Mouse (Mus musculus): ENCODE results near the gene Tenm4. TPM values are rescaled to one million over a fixed set of nuclear protein-coding genes. Genes with fewer than 3 reads are reported as not detected.
"Not testable (repeated sequence)": the region's sequence is repeated elsewhere in the genome, so short reads cannot be mapped to it uniquely, and the experiment has no call there.

Tenm4 gene
- polyA plus RNA-seq, 1 experiment from 2014 or later = 41.4 TPM

DNA sequence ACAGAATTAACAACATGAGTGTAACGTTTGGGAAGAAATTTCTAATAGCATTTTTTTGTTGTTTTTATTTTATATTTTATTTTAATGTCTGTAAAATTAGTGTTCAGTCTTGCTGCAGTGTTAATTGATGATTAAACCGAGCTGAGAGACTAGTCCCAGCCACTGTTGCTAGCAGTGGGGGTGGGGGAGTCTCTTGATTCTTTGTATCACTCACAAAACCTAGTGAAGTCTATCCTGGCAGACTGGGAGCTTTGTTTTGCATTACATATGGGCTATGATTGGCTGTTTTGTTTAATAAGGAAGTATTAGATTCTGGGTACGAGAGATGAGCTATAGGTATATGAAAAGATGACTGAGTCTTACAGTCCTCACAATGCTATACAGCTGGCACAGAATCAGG lies 428.0 kb downstream of the Tenm4 start:
- H3K9me3 ChIP-seq (replicated peaks; ENCODE audit: control insufficient read depth, low read length, poor library complexity, severe bottlenecking) = no peaks in the 10 kb centered on the region
- 77% methylated on average over 3 of the region's 3 CpGs for WGBS
- H3K4me1 ChIP-seq (ENCODE audit: control insufficient read depth, insufficient read depth, low read length) = 0 out of 2 replicates have a peak, but pooled peaks cover 2% of the 10 kb centered on the region
- no peaks in the 10 kb centered on the region for H3K36me3 ChIP-seq (ENCODE audit: control insufficient read depth, insufficient read depth, low read length)
- H3K4me3 ChIP-seq (ENCODE audit: low read depth, low read length) = no peak overlapping the region
- H3K27me3 ChIP-seq (ENCODE audit: control insufficient read depth, insufficient read depth, low read depth, low read length) = no peaks in the 10 kb centered on the region
- no peak for ATAC-seq
- H3K27ac ChIP-seq (ENCODE audit: low read length) = no peak overlapping the region
- no peak overlapping the region for H3K9ac ChIP-seq (ENCODE audit: low read depth, low read length)
- no peak overlapping the region for H3K4me2 ChIP-seq (ENCODE audit: low read length)

DNA sequence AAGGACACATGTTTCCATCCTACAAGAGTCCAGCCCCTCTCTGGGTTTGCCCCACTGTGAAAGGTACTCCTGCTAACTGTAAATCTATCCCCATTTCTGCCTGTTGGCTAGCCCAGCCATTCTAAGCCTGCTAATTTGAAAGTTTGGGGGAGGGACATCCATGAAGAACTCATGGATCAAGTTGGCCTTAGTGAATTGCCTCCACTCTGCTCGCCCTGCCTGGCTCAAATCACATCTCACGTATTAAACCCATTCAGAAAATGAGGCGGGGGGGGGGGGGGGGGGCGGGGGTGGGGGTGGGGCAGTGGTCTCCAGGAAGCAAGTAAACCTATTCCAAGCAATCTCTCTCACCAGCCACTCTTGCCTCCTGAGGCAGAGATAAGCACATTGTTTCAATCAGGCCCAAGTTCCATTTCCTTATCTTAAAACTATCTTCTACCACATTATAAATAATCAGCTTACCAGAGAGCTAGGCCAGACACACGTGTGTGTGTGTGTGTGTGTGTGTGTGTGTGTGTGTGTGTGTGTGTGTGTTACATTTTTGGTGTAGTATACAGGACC lies 429.4 kb downstream of the Tenm4 start:
- no peak overlapping the region for H3K4me2 ChIP-seq (ENCODE audit: low read length)

DNA sequence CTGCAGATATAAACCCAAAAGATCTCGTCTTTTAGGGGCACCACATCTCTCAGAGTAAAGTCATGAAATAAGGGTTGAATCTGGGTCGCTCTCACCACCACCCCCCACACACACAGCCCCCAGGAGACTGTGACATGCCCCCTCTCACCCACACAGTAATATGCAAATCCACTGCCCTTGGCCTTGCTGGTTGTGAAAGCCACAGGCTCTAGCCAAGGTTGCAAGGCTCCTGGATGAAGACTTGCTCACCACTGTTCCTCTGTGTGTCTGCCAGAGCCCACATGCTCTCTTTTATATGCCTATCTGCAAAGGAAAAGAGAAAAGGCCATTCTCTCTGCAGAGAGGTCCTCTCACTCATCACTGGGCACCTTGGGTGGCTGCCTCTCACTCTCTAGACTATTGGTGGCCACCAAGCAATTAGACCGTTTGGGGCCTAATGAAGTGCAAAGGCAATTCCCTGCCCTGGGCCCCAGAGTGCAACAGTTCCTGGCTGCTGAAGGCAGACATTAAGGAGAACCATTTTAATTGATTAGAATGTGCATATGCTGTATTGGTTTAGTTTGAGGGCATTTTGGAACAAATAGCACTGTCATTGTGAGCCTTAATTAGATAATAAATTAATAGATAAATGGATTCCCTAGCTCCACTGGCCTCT lies 433.2 kb downstream of the Tenm4 start:
- ATAC-seq = no peak
- H3K27ac ChIP-seq (ENCODE audit: low read length) = no peak overlapping the region
- 0 out of 2 replicates have a peak, but pooled peaks cover 2% of the 10 kb centered on the region for H3K4me1 ChIP-seq (ENCODE audit: control insufficient read depth, insufficient read depth, low read length)
- H3K27me3 ChIP-seq (ENCODE audit: control insufficient read depth, insufficient read depth, low read depth, low read length) = no peaks in the 10 kb centered on the region
- 71% methylated on average over 3 of the region's 3 CpGs for WGBS
- no peaks in the 10 kb centered on the region for H3K9me3 ChIP-seq (replicated peaks; ENCODE audit: control insufficient read depth, low read length, poor library complexity, severe bottlenecking)
- no peak overlapping the region for H3K9ac ChIP-seq (ENCODE audit: low read depth, low read length)
- no peaks in the 10 kb centered on the region for H3K36me3 ChIP-seq (ENCODE audit: control insufficient read depth, insufficient read depth, low read length)
- H3K4me3 ChIP-seq (ENCODE audit: low read depth, low read length) = no peak overlapping the region
- no peak overlapping the region for H3K4me2 ChIP-seq (ENCODE audit: low read length)

More for the DNA sequence above, 429.4 kb downstream of the Tenm4 start:
- Histone ChIP-seq H3K36me3 (ENCODE audit: control insufficient read depth, insufficient read depth, low read length) (no peaks in the 10 kb centered on the region), H3K9me3 (replicated peaks; ENCODE audit: control insufficient read depth, low read length, poor library complexity, severe bottlenecking) (no peaks in the 10 kb centered on the region), H3K9ac (ENCODE audit: low read depth, low read length) (no peak overlapping the region), H3K27ac (ENCODE audit: low read length) (no peak overlapping the region), H3K4me1 (ENCODE audit: control insufficient read depth, insufficient read depth, low read length) (0 out of 2 replicates have a peak, but pooled peaks cover 2% of the 10 kb centered on the region), H3K27me3 (ENCODE audit: control insufficient read depth, insufficient read depth, low read depth, low read length) (no peaks in the 10 kb centered on the region), H3K4me3 (ENCODE audit: low read depth, low read length) (no peak overlapping the region)
- no peak for ATAC-seq
- 73% methylated on average over 3 of the region's 5 CpGs for WGBS

DNA sequence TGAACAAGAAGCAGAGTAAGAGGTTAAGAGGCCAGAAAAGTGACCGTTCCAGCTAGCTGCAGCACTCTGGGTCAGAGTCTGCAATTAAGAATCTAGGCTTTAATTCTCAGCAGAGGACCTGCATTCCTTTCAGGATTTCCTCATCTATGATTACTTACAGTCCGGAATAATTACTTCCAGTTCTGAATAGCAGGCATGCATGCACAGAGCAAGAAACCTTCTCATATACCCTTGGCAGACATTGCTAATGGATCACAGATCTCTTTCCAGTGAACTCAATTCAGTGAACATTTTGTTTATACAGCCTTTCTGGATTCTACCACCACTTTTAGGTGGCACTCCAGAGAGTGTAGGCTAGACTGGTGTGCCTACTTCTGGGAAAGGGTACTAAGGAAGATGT lies 434.3 kb downstream of the Tenm4 start:
- WGBS = 75% methylated on average over 2 of the region's 2 CpGs
- no peaks in the 10 kb centered on the region for H3K27me3 ChIP-seq (ENCODE audit: control insufficient read depth, insufficient read depth, low read depth, low read length)
- H3K36me3 ChIP-seq (ENCODE audit: control insufficient read depth, insufficient read depth, low read length) = no peaks in the 10 kb centered on the region
- H3K27ac ChIP-seq (ENCODE audit: low read length) = no peak overlapping the region
- H3K4me1 ChIP-seq (ENCODE audit: control insufficient read depth, insufficient read depth, low read length) = 0 out of 2 replicates have a peak, but pooled peaks cover 2% of the 10 kb centered on the region
- H3K4me3 ChIP-seq (ENCODE audit: low read depth, low read length) = no peak overlapping the region
- H3K9ac ChIP-seq (ENCODE audit: low read depth, low read length) = no peak overlapping the region
- no peak for ATAC-seq
- H3K4me2 ChIP-seq (ENCODE audit: low read length) = no peak overlapping the region
- no peaks in the 10 kb centered on the region for H3K9me3 ChIP-seq (replicated peaks; ENCODE audit: control insufficient read depth, low read length, poor library complexity, severe bottlenecking)

DNA sequence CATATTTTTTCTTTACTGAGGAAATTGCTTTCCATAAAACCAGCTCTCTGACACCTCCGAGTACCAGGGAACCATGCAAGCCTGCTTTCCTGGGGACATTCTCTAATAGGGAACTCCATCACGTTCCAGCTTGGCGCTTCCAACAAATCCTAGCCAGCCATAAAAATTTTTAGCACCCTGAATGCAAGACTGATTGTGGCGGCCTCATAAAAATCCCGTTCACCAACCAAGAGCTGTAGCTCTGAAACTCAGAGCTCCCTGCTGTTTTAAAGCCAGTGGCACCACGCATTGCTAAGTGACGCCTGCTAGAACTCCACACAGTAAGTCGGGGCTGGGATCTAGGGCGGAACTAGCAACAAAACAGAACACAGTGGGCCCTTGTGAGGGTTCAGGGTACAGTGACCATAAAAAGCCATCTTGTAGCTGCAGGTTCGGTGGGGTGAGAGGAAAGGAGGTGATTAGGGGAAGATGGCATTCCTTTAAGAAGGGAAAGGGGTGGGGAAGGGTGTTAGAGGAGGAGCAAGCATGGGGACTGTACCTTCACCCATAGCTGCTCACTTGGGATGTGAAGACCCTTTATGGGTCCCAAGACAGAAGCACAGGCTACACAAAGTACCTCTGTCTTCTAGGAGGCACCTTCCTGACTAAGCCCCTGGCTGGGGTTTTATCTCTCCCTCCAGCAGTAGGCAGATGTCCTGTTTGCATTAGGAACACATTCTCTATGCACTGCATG lies 439.0 kb downstream of the Tenm4 start:
- Histone ChIP-seq H3K4me1 (ENCODE audit: control insufficient read depth, insufficient read depth, low read length) (no peaks in the 10 kb centered on the region), H3K9ac (ENCODE audit: low read depth, low read length) (no peak overlapping the region), H3K4me3 (ENCODE audit: low read depth, low read length) (no peak overlapping the region), H3K27me3 (ENCODE audit: control insufficient read depth, insufficient read depth, low read depth, low read length) (no peaks in the 10 kb centered on the region), H3K9me3 (replicated peaks; ENCODE audit: control insufficient read depth, low read length, poor library complexity, severe bottlenecking) (no peaks in the 10 kb centered on the region), H3K27ac (ENCODE audit: low read length) (no peak overlapping the region), H3K4me2 (ENCODE audit: low read length) (no peak overlapping the region), H3K36me3 (ENCODE audit: control insufficient read depth, insufficient read depth, low read length) (no peaks in the 10 kb centered on the region)
- ATAC-seq = no peak
- 66% methylated on average over 10 of the region's 10 CpGs for WGBS

DNA sequence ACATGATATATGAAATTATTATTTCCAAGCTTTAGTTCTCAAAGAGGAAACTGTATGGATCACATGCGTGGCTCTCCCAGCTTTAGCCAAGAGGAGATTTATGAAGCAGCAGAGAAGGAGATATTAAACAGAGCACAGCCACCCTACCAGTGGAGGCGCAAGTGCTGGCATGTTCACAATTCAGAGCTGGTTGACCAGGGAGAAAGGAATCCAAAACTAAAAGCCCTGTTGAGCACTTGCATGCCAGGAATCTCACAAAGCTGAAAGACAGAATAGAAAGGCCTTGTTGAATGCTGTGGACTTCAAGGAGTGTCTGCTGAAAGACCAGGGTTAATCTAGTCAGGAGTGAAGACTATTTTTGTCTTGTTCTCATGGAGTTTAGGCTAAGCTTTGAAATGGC lies 446.3 kb downstream of the Tenm4 start:
- Histone ChIP-seq H3K4me3 (ENCODE audit: low read depth, low read length) (no peak overlapping the region), H3K27me3 (ENCODE audit: control insufficient read depth, insufficient read depth, low read depth, low read length) (no peaks in the 10 kb centered on the region), H3K4me2 (ENCODE audit: low read length) (no peak overlapping the region), H3K4me1 (ENCODE audit: control insufficient read depth, insufficient read depth, low read length) (no peaks in the 10 kb centered on the region), H3K9me3 (replicated peaks; ENCODE audit: control insufficient read depth, low read length, poor library complexity, severe bottlenecking) (no peaks in the 10 kb centered on the region), H3K27ac (ENCODE audit: low read length) (no peak overlapping the region), H3K9ac (ENCODE audit: low read depth, low read length) (no peak overlapping the region), H3K36me3 (ENCODE audit: control insufficient read depth, insufficient read depth, low read length) (no peaks in the 10 kb centered on the region)
- ATAC-seq = no peak
- 72% methylated on average over 2 of the region's 2 CpGs for WGBS

DNA sequence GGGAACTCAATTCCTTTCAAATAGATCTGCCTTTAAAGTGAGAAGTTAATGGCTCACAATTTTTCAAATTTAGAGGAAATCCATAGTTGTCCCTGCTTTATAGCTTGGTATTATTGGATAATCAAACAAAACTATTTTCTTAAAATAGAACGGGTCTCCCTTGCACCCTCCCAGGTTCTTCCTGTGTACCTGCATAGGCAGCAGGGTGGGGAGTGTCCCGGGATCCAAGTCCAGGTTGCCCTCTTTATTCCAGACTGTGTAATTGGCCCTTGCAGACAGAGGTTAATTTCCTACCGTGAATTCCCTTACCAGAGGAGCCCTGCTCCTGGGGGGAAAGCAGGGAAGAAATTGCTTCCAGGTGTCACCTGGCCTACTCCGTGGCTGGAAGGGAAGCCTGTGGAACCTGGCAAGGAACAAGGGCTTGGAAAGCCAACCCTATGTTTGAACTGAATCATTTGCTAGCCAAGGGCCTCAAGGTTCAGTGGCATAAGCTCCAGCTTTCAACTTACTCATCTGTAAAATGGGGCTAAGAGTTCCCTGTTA lies 449.0 kb downstream of the Tenm4 start:
- Histone ChIP-seq H3K9ac (ENCODE audit: low read depth, low read length) (no peak overlapping the region), H3K4me2 (ENCODE audit: low read length) (no peak overlapping the region), H3K4me3 (ENCODE audit: low read depth, low read length) (no peak overlapping the region), H3K36me3 (ENCODE audit: control insufficient read depth, insufficient read depth, low read length) (no peaks in the 10 kb centered on the region), H3K4me1 (ENCODE audit: control insufficient read depth, insufficient read depth, low read length) (no peaks in the 10 kb centered on the region), H3K27ac (ENCODE audit: low read length) (no peak overlapping the region), H3K27me3 (ENCODE audit: control insufficient read depth, insufficient read depth, low read depth, low read length) (no peaks in the 10 kb centered on the region), H3K9me3 (replicated peaks; ENCODE audit: control insufficient read depth, low read length, poor library complexity, severe bottlenecking) (no peaks in the 10 kb centered on the region)
- WGBS = 85% methylated on average over 4 of the region's 4 CpGs
- ATAC-seq = no peak

DNA sequence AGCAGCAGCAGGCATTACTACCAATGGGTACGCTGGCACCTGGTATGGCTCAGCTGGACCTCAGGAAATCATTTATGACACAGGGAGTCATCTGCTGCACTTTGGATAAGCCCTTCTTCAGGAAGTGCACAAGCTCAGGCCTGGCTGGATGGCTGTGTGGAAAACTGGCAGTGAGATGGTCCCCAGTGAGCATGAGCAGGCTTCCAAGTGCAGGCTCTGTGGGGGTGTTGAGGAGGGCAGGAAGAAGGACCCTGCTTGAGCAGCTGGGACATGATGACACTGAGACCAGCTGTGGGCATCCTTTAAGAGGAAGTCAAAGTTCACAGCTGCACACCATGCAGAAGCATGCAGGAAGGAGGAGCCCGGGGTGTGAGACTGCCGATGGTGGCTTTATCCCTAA lies 455.3 kb downstream of the Tenm4 start:
- H3K27me3 ChIP-seq (ENCODE audit: control insufficient read depth, insufficient read depth, low read depth, low read length) = no peaks in the 10 kb centered on the region; the same call in 1 of the 2 replicates
- no peak overlapping the region for H3K9ac ChIP-seq (ENCODE audit: low read depth, low read length)
- H3K27ac ChIP-seq (ENCODE audit: low read length) = no peak overlapping the region
- H3K4me2 ChIP-seq (ENCODE audit: low read length) = no peak overlapping the region
- no peak overlapping the region for H3K4me3 ChIP-seq (ENCODE audit: low read depth, low read length)
- H3K36me3 ChIP-seq (ENCODE audit: control insufficient read depth, insufficient read depth, low read length) = no peaks in the 10 kb centered on the region
- WGBS = 83% methylated on average over 3 of the region's 3 CpGs
- ATAC-seq = no peak
- H3K4me1 ChIP-seq (ENCODE audit: control insufficient read depth, insufficient read depth, low read length) = no peaks in the 10 kb centered on the region
- H3K9me3 ChIP-seq (replicated peaks; ENCODE audit: control insufficient read depth, low read length, poor library complexity, severe bottlenecking) = no peaks in the 10 kb centered on the region

DNA sequence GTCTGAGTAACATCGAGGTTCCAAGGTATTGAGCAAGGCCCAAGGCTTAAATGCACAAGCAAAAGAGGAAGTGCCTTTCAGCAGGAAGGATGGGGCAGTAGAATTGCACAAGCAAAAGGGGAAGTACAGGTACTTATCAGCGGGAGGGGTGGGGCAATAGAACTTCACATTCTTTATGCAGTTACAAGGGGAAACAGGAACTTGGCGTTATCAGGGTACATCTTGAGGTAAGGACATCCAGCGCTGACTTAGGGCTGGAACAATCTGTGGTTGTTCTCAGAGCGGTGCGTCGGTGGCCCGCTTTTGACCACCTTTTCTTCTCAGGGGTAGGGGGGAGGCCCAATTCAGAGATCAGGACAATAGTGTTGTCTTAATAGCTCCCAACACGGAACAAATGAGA lies 459.5 kb downstream of the Tenm4 start:
- ATAC-seq; H3K4me3 ChIP-seq (ENCODE audit: low read depth, low read length); H3K27me3 ChIP-seq (ENCODE audit: control insufficient read depth, insufficient read depth, low read depth, low read length); H3K36me3 ChIP-seq (ENCODE audit: control insufficient read depth, insufficient read depth, low read length); H3K4me1 ChIP-seq (ENCODE audit: control insufficient read depth, insufficient read depth, low read length); H3K27ac ChIP-seq (ENCODE audit: low read length); H3K9ac ChIP-seq (ENCODE audit: low read depth, low read length); H3K9me3 ChIP-seq (replicated peaks; ENCODE audit: control insufficient read depth, low read length, poor library complexity, severe bottlenecking); H3K4me2 ChIP-seq (ENCODE audit: low read length): not testable (repeated sequence)
- WGBS = 94% methylated on average over 9 of the region's 9 CpGs
